Mouse (Mus musculus) urinary bladder, postnatal 14 days (tissue): ENCODE data around the gene AC153137.1.
A peak's percentile ranks its signal among the peaks of the same experiment; 100 is the strongest.
"Not testable (repeated sequence)": the region's sequence is repeated elsewhere in the genome, so short reads cannot be mapped to it uniquely, and the experiment has no call there.

Source experiments
- DNase-seq: peaks from one replicate; pipeline ENCODE4 v3.0.0; 2021; ENCODE audit warnings: low spot score

Gene AC153137.1

DNA sequence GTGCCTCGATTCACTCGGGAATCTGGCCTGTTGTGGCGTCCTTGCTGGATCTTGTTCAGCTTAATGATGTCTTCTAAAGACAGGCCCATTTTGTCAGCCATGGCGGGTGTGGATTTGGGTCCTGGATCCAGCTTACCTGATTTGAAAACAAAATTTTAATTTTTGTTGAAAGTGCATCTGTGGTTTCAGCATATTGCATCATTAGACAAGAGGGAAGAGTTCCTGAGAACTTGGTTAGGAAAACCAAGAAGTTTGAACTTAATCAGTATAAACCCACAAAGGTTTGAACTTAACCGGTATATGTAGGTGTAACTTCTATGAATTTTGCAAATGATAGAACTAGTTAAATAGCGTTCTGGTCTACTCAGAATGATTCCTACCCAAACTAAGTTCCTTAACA is at the start of gene AC153137.1:
Gene AC153137.1, minus strand, starts transcription at position 101 of the 400 bp plus-strand sequence.
- not testable (repeated sequence) for DNase-seq

DNA sequence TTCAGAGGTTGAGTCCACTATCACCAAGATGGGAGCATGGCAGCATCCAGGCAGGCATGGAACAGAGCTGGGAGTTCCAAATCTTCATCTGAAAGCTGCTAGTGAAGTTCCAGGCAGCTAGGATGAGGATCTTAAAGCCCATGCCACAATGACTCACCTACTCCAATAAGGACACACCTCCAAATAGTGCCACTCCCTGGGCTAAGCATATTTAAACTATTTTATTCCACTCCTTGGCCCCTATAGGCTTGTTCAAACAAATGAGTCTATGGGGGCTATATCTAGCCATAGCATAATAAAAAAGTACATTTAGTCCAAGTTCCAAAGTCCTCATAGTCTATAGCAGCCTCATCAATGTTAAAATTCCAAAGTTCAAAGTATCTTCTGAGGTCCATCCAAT is 45.4 kb upstream of the AC153137.1 start:
- no peak for DNase-seq

DNA sequence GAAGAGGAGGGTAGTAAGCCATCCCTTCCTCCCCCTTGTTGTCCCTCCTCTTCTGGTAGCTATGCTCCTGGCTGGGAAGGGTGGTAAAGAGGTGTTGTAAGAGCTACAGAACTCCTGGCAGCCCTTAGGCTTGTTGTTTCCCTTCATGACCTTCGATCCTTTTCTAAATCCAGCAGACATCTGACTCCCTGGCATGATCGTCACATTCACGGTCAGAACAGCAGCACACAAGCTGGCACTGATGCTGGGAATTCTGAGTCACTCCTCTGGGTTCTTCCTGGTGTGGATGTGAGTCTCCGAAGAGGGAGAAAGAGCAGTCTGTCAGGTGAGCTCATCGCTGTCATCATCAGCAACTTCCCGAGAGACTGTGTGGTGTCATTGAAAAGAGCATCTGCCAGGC is 41.5 kb upstream of the AC153137.1 start:
- DNase-seq, result peak; percentile 14

DNA sequence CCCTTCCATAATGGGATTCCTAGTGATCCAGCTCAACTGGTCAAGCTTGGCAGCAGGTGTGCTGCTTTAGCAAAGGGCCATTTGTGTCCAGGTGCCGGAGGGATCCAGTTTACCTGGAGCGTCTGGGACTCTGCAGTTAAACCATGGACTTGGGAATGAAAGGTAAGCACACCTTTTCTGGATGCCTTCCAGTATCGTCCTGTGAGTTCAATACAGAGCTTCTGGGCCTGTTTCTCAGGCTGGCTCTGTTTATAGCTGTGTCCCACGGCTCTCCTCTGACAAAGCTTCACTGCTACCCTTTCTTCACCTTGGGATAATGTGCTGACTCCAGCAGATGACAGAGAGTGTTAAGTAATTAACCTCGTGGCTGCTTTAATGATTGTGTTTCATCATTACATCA is 39.6 kb upstream of the AC153137.1 start:
- DNase-seq, result no peak

DNA sequence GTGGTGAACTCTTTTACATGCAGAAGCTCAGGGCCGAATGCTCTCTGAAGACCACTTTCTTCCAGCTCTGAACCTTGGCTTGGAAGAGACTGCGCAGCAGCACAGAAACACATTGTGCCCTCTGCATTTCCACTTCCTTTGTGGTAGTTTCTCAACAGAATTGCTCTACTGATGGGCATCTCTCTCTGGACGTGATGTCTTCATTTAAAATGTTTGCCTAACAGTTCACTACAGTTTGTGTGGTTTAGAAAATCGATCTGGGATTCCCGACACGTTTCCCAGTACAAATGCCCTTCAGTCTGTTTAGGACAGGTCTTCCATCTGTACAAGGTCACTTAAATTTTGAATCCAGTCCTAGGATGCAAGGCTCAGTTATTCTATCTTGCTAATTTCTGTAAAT is 38.3 kb upstream of the AC153137.1 start:
- no peak for DNase-seq

DNA sequence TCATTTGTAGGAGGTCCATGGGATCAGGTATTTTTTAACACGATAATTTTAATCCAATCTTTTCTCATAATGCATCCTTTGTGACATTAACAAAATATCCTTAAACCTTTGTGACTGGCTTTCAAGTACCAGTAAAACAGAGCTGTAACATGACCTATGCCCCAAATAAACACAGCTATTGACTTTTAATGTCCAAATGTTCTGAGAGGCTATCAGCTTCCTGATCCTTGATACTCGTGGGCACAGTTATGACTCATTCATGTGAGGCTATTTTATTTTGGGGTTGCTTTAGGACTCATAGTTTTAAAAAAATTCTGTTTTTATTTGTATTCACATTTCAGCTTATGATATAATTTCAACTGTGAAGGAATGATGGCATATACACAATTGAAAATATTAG is 37.5 kb upstream of the AC153137.1 start:
- no peak for DNase-seq

DNA sequence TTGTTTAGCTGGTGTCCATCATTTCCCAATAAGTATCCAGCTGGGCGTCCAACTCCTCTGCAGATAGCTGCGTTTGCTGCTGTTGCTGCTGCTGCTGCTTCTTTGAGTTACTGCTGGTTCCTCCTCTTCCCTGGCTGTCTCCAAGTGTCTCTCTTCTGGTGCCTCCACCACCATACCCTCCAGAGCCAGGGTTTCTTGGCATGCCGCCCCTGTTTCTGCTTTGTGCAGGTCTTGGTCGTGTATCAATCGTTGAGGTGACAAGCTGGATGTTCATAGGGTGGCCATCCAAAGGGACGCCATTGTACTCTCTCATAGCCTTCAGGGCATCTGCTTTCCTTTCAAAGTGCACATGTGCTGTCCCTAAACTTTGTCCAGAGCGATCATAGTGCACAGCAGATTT is 529 bp downstream of the AC153137.1 start:
- DNase-seq, result not testable (repeated sequence)

DNA sequence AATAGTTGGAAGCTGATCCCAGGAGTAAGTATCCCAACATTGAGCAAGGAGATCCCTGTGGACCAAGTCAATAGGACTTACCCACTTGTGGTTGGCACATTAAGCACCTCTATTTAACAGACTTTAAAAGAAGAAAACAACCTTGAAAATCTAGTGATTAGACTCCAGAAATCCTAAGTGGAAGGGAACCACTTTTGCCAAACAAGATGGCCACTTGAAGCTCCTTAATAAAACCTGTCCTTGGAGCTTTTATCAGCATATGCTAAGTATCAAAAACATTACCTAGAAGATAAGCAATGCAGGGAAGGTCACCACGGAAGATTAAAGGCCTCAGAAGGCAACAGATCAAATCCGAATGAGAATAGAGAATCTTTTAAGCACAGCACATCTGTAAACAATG is 26.0 kb downstream of the AC153137.1 start:
- DNase-seq, result no peak

DNA sequence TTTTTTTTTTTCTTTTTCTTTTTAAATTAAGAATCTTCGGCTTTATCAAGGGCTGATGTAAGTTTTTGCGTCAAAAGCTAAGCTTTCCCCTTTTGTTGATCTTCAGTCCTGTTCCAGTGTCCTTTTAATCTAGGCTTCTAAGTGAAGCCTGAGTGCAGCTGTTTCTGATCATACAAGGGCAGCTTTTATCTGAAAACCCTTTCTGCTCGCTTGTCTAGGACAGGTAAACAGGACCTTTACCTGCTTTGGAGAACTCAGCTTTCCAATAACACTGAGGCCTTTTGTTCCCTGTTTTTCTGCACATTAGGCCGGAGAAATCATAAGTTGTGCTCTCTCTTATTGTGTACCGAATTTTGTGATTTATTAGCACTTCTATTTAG is 27.3 kb downstream of the AC153137.1 start:
- no peak for DNase-seq

DNA sequence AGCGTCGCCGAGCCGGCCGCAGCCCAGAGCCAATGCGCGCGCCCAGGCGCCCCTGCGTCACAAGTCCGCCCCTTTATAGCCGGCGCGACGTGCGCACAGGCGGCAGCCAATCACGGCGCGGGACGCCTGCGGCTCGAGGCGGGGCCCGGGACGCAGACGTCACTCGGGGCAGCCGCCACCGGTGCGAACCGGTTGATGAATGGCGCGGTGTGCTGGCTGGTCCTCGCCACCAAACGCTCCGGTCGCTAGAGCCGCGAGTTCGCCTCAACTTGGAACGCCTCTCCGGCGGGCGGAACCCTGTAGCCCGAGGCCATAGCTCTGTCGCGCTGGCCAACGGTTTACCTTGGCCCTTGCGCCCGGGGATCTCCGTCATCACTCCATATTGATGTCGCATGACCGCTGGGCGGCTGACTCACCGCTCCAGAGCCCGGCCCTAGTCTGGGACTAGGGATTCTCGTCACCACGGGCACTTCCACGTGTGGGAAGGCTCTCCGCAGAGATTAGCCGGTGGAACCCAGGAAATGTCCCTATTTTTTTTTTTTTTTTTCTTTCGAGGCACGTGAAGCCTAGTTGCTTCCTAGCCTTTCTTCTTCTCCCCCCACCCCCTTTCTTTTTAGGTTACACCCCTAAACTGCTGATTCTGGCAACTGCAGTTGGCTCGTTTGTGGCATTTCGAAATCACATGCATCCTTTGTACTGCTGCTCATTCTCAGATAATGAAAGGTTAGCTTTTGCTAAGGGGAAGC is 27.9 kb downstream of the AC153137.1 start:
- DNase-seq, result peak; percentile 97

DNA sequence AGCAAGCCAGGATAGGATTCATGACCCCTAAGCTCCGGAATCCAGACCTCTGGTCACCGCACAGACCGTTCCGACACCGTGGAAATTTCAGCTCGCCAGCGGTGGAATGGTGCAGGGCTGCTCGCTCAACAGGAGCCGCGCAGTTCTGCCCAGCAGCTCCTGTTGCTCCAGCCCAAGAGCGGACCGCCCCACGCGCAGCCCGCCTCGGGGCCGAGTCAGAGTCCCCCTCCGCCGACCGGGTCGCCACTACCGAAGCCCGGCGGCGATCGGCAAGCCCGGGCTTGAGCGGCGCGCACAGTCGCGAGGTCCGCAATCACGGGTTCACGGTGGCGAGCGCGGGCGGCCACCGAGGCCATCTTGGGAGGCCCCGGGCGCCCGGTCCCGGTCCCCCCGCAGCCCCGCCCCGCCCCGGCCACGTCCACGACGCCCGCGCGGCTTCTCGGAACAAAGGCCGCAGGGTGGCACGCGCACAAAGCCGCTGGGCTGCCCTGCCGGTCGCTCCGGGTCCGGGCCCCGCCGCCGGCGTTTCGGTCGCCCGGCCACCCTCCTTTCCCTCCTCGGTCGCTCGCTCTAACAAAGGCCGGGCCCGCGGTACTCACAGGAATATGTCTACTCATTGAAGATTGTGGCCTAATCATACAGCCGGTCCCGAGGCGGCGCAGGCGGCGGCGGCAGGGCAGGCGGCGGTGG is 28.7 kb downstream of the AC153137.1 start:
- DNase-seq, result peak; percentile 57

DNA sequence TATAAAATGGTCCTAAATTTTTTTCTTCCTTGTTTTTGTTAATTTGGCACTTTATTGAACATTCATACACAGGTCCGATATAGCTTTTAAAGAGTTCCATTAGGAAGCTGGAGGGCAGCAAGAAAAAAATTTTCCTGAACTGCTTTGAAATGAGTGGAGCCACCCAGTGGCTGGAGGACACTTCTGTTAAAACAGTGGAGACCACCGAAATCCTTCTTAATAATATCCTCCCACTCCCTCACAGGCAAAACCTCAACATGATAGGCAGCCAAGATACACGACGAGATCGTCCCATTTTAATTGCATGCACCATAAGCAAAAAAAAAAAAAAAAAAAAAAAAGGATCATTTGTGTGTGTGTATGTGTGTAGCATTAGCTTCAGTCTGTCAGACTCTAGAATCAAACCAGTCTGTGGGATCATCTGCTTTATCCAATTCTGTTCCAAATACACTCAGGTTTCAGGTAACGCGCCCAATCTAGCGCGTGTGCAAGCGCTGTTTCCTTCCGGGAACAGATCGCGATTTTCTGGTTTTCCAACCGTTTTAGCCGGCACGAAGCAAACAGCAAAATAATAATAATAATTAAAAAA is 29.3 kb downstream of the AC153137.1 start:
- peak; percentile 15 for DNase-seq

DNA sequence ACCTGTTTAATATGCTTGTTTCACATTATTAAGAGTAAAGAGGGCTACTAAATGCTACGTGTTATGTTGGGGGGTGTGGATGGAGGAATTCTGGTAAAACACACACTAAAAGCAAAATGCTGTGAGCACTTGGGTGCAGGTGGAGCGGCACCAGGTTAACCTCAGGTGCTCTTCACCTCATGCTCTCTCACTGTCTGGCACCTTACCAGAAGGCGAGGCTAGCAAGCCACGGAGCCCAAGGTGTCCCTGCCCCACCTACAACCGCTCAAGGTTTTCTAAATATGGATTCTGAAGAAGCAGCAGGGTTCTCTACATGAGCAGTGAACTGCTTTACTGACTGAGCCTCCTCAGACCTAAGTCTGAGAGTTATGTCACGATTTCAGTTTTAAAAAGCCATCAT is 32.6 kb downstream of the AC153137.1 start:
- DNase-seq, result no peak

DNA sequence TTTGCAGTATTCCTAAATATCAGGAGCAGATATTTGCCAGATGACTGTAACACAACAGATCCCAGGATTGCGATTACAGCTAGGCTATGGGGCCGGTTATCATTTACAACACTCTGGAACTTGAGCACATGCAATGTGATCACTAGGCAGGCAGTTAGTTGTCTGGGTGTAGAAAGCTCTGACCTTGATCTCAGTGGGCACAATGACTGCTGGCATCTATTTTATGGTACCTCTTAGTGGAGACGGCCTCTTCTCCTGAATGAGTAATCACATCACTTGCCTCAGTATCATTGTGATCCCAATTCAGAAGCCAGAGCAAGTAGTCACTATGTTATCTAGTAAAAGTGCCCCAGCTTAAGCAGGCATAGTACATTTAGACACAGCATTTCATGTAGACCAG is 37.2 kb downstream of the AC153137.1 start:
- no peak for DNase-seq

DNA sequence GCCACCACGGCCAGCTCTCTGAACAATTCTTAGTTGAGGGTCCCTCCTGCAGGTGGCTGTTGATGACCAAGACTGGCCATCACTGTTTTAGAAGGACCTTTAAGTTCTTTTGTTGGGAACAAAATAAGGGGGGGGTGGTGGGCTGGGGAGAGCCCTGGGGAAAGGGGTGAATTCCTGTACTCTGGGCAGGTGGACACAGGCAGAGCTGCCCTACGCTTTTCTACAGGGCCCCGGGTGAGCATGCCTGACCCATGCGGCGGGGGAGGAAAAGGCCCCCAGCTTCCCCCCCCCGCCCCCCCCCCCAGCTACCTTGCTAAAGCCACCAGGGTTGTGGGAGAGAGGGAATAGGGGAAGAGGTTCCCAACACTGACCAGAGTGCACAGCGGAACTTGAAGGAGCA is 39.4 kb downstream of the AC153137.1 start:
- DNase-seq, result no peak

DNA sequence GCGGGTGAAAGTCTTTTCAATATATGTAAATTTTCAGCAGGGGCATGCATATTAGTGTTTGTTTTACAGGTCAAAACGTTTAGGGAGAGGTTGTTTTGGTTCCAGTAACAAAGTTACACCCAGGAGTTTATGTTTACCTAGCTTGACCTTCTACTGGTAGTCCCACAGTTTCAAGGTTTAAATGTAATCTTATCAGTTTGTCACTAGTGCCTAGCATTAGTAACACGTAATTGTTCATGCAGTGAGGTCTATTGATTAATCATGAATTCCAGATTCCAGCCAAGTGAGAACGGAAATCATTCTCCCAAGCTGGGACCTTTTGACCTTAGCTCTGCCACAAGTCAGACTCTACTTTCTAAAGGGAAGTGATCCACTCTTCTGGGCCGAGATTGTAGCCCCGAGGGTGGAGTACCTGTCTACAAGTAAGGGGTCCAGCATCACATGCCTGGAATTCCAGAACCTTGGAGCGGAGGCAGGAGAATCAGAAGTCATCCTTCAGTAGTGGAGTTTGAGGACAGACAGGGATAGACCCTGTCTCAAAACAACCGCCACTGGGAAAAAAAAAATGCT is 40.3 kb downstream of the AC153137.1 start:
- no peak for DNase-seq

DNA sequence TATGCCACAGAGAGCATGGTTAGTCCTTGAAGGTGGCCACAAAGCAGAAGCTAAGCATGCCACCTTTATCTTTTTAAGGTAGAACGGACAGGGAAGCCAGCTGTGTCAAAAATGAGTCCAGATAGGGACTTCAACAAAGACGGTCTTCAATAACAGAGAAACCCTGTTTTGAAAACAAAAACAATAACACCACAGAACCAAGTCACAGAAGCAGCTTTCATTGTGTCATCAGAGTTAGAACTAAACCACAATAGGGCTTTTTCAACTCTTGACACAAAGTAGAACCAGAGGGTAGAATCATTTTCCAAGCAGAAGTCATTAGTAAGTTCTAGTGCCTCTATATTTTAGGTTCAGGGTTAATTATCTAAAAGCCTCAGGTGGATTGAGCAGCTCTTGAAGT is 41.3 kb downstream of the AC153137.1 start:
- no peak for DNase-seq

DNA sequence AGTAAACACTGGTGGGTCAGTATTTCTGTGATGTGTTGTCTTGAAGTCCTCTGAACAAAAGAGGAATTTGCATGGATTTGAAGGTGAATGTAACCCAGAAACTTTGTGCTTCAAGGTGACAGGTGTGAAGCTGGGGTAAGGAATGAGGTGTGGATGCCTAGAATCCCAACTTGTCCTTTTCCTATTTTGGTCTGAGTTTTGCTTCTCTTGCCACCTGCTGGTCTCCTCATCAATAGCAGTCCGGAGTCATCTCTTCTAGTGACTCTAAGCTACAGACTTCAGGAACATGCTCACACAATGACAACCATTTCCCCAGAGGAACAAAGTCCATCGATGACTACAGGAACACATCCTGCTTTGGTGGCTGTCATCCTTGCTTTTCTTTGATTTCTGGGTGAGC is 46.9 kb downstream of the AC153137.1 start:
- DNase-seq, result peak; percentile 14

DNA sequence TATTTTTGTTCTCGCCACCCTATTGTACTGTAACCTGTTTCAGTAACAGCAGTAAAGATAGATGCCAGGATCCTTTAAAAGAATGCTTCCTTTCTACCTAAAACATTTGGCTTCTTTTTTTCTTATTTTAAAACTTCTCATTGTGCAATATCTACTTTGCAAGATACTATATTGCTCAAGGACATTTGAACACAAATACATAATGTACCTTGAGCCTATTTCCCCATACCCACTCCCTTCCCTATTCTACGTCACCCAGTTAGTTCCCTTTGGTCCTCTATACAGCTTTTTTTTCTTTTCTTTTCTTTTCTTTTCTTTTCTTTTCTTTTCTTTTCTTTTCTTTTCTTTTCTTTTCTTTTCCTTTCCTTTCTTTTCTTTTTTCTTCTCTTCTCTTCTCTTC is 47.6 kb downstream of the AC153137.1 start:
- no peak for DNase-seq
